35 mouse cellular contexts compared by ENCODE assay signal in the genomic region with DNA sequence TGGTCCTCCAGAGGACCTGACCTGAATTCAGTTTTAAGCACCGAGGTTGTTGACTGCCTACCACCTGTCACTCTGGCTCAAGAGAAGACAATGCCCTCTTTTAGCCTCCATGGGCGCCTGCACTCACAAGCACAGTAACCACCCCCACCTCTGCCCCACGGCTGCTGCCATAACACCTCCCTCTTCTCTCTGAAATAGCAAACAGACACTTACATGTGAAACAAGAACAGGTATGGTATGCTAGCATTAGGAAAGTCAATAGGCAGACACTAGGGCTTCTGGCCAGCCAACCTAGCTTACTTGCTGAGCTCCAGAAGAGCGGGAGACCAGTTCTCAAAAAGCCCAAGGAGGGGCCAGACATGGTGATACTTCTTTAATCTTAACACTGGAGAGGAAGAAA.
"Had no signal": no experiment of that assay in that cellular context is flagged by ENCODE, and none has a peak within 500 bp of the region (broad histone marks: within the 10 kb centered on the region; RNA-seq: fewer than 3 reads in every experiment).

No protein-coding gene starts in this region.

- H3K27me3 ChIP-seq: heart, embryonic 12.5 days; heart, embryonic 13.5 days; heart, embryonic 15.5 days; hindbrain, embryonic 12.5 days; hindbrain, embryonic 13.5 days; hindbrain, embryonic 15.5 days; intestine, embryonic 15.5 days; kidney, embryonic 15.5 days had no signal

- H3K4me3 ChIP-seq: heart, embryonic 12.5 days; heart, embryonic 13.5 days; heart, embryonic 15.5 days; hindbrain, embryonic 10.5 days; hindbrain, embryonic 12.5 days; hindbrain, embryonic 13.5 days; hindbrain, embryonic 15.5 days; intestine, embryonic 15.5 days; kidney, embryonic 15.5 days; layer of hippocampus, adult 2 months; left cerebral cortex, adult 2 months had no signal

- H3K9ac ChIP-seq: heart, embryonic 12.5 days; heart, embryonic 13.5 days; heart, embryonic 15.5 days; hindbrain, embryonic 12.5 days; hindbrain, embryonic 13.5 days; hindbrain, embryonic 14.5 days; hindbrain, embryonic 15.5 days; intestine, embryonic 15.5 days; kidney, embryonic 15.5 days had no signal

- DNase-seq: heart, postnatal 10 days; heart, postnatal 14 days; heart, postnatal 36 days; heart, postnatal 4 days; kidney, adult 11 months; kidney, adult 18-20 months; kidney, adult 2 months; kidney, adult 8-10 months; kidney, adult 9 months; kidney, postnatal 10 days; kidney, postnatal 14 days; kidney, postnatal 25 days; kidney, postnatal 36 days; kidney, postnatal 4 days; layer of hippocampus, adult 9-11 months; layer of hippocampus, postnatal 36 days had no signal

- H3K4me2 ChIP-seq: heart, embryonic 11.5 days; heart, embryonic 12.5 days; heart, embryonic 13.5 days; heart, embryonic 15.5 days; hindbrain, embryonic 12.5 days; hindbrain, embryonic 13.5 days; hindbrain, embryonic 14.5 days; hindbrain, embryonic 15.5 days; intestine, embryonic 15.5 days; kidney, embryonic 15.5 days had no signal

- ATAC-seq: hindbrain, embryonic 16.5 days; hindbrain, postnatal 0 days; inflammation-experienced regulatory T-cells, adult 6 months; intestine, embryonic 15.5 days; intestine, embryonic 16.5 days; intestine, postnatal 0 days had no signal

- H3K4me1 ChIP-seq: heart, embryonic 12.5 days; heart, embryonic 13.5 days; heart, embryonic 15.5 days; hindbrain, embryonic 10.5 days; hindbrain, embryonic 12.5 days; hindbrain, embryonic 13.5 days; hindbrain, embryonic 15.5 days; intestine, embryonic 15.5 days; kidney, embryonic 15.5 days had no signal

- H3K9me3 ChIP-seq: heart, embryonic 12.5 days; heart, embryonic 13.5 days; heart, embryonic 15.5 days; hindbrain, embryonic 10.5 days; hindbrain, embryonic 12.5 days; hindbrain, embryonic 13.5 days; hindbrain, embryonic 15.5 days; intestine, embryonic 15.5 days; kidney, embryonic 15.5 days had no signal

- H3K27ac ChIP-seq: heart, embryonic 13.5 days; heart, embryonic 15.5 days; hindbrain, embryonic 10.5 days; hindbrain, embryonic 12.5 days; hindbrain, embryonic 13.5 days; hindbrain, embryonic 14.5 days; hindbrain, embryonic 15.5 days; hindbrain, postnatal 0 days; intestine, embryonic 15.5 days; kidney, embryonic 15.5 days; kidney, postnatal 0 days; layer of hippocampus, adult 2 months; left cerebral cortex, adult 2 months had no signal
